Mouse (Mus musculus) WW6 (cell line): ENCODE measurements around the gene Hoxa7.

Experiments
- DNase-seq: peaks from one replicate; pipeline ENCODE4 v3.0.0-alpha.2; 2013; ENCODE audit warnings: low read depth, low spot score

Hoxa7 gene

GRCm38 (mm10) chr6:52226569-52227257, 5.1 kb upstream of the Hoxa7 start:
- no peak for DNase-seq

GRCm38 (mm10) chr6:52225612-52226568, 4.2 kb upstream of the Hoxa7 start:
- DNase-seq: no peak

- no peak for DNase-seq
Measured at GRCm38 (mm10) chr6:52224895-52225611, 3.4 kb upstream of the Hoxa7 start.

- no peak for DNase-seq
Measured at GRCm38 (mm10) chr6:52223939-52224760, 2.5 kb upstream of the Hoxa7 start.

GRCm38 (mm10) chr6:52222729-52223128, 1.1 kb upstream of the Hoxa7 start:
- no peak for DNase-seq

GRCm38 (mm10) chr6:52221993-52222685, 485 bp upstream of the Hoxa7 start:
- no peak for DNase-seq

GRCm38 (mm10) chr6:52220865-52221310, 766 bp downstream of the Hoxa7 start:
- DNase-seq: no peak

GRCm38 (mm10) chr6:52220003-52220864, 1.4 kb downstream of the Hoxa7 start:
- no peak for DNase-seq

GRCm38 (mm10) chr6:52219234-52219942, 2.3 kb downstream of the Hoxa7 start:
- no peak for DNase-seq

GRCm38 (mm10) chr6:52218643-52219215, 2.9 kb downstream of the Hoxa7 start:
- DNase-seq: no peak

- DNase-seq: no peak
Measured at GRCm38 (mm10) chr6:52217895-52218642, 3.6 kb downstream of the Hoxa7 start.

GRCm38 (mm10) chr6:52217459-52217768, 4.2 kb downstream of the Hoxa7 start:
- DNase-seq: no peak

- no peak for DNase-seq
Measured at GRCm38 (mm10) chr6:52216691-52217458, 4.8 kb downstream of the Hoxa7 start.

GRCm38 (mm10) chr6:52215771-52216535, 5.7 kb downstream of the Hoxa7 start:
- DNase-seq: no peak

- no peak for DNase-seq
Measured at GRCm38 (mm10) chr6:52215070-52215469, 6.6 kb downstream of the Hoxa7 start.

- no peak for DNase-seq
Measured at GRCm38 (mm10) chr6:52214271-52214670, 7.4 kb downstream of the Hoxa7 start.
